Mouse (Mus musculus): ENCODE results near the gene Ppp5c. TPM values are rescaled to one million over a fixed set of nuclear protein-coding genes. Genes with fewer than 3 reads are reported as not detected.

Gene Ppp5c
- polyA plus RNA-seq, 1 experiment from 2014 or later = 117 TPM

- ATAC-seq (ENCODE audit: insufficient read depth) = peak; percentile 63
- Histone ChIP-seq H3K9me3 (ENCODE audit: low read depth, low read length) (no peaks in the 10 kb centered on the region), H3K4me1 (ENCODE audit: insufficient read depth) (no peaks in the 10 kb centered on the region), H3K4me3 (ENCODE audit: low read depth, low read length) (no peak within 1 kb of the TSS), H3K4me2 (no peak within 1 kb of the TSS), H3K27ac (ENCODE audit: low read depth) (no peak within 1 kb of the TSS), H3K36me3 (ENCODE audit: insufficient read depth) (no peaks in the 10 kb centered on the region), H3K27me3 (ENCODE audit: insufficient read depth, low read length) (0 out of 2 replicates have a peak, but pooled peaks cover 6% of the 10 kb centered on the region), H3K9ac (no peak within 1 kb of the TSS)
- no peak for TF ChIP-seq CTCF (IDR thresholded peaks at IDR 0.05; ENCODE audit: low read depth)
- 20% methylated on average over 17 of the region's 17 CpGs for WGBS
- DNase-seq = peak; percentile 68
Observed at GRCm38 (mm10) chr7:16959539-16960187, 68.1 kb downstream of the Ppp5c start, which contains the start of gene Pnmal1. Gene Pnmal1, plus strand, starts transcription at chr7:16959679.

- Histone ChIP-seq H3K9me3 (ENCODE audit: low read depth, low read length) (no peaks in the 10 kb centered on the region), H3K27me3 (ENCODE audit: insufficient read depth, low read length) (0 out of 2 replicates have a peak, but pooled peaks cover 6% of the 10 kb centered on the region), H3K9ac (no peak overlapping the region), H3K27ac (ENCODE audit: low read depth) (no peak overlapping the region), H3K4me1 (ENCODE audit: insufficient read depth) (no peaks in the 10 kb centered on the region), H3K4me2 (no peak overlapping the region), H3K36me3 (ENCODE audit: insufficient read depth) (no peaks in the 10 kb centered on the region), H3K4me3 (ENCODE audit: low read depth, low read length) (no peak overlapping the region)
- no peak for TF ChIP-seq CTCF (IDR thresholded peaks at IDR 0.05; ENCODE audit: low read depth)
- no peak for ATAC-seq (ENCODE audit: insufficient read depth)
- no peak for DNase-seq
- WGBS = 66% methylated on average over 15 of the region's 15 CpGs
Observed at GRCm38 (mm10) chr7:16956410-16957265, 71.1 kb downstream of the Ppp5c start.

- H3K27me3 ChIP-seq (ENCODE audit: insufficient read depth, low read length) = 0 out of 2 replicates have a peak, but pooled peaks cover 6% of the 10 kb centered on the region
- H3K36me3 ChIP-seq (ENCODE audit: insufficient read depth) = no peaks in the 10 kb centered on the region
- ATAC-seq (ENCODE audit: insufficient read depth) = no peak
- H3K27ac ChIP-seq (ENCODE audit: low read depth) = no peak overlapping the region
- no peak overlapping the region for H3K9ac ChIP-seq
- TF ChIP-seq CTCF (IDR thresholded peaks at IDR 0.05; ENCODE audit: low read depth) = no peak
- no peaks in the 10 kb centered on the region for H3K4me1 ChIP-seq (ENCODE audit: insufficient read depth)
- H3K9me3 ChIP-seq (ENCODE audit: low read depth, low read length) = no peaks in the 10 kb centered on the region
- H3K4me2 ChIP-seq = no peak overlapping the region
- no peak for DNase-seq
- H3K4me3 ChIP-seq (ENCODE audit: low read depth, low read length) = no peak overlapping the region
- WGBS = 59% methylated on average over 4 of the region's 4 CpGs
Observed at GRCm38 (mm10) chr7:16955712-16956111, 72.0 kb downstream of the Ppp5c start.

Other genes with a start within 250 kb of the Ppp5c start
- gene Slc1a5, start 246.6 kb downstream of the Ppp5c start, polyA plus RNA-seq (2014; fragmentation: Nextera tagmentation; extraction: Ambion mirVana) = 32.6 and 35.7 TPM in 2 replicates
- 117 and 134 TPM in 2 replicates for gene Strn4, start 212.0 kb downstream of the Ppp5c start, polyA plus RNA-seq (2014; fragmentation: Nextera tagmentation; extraction: Ambion mirVana)
- gene Fkrp, start 211.2 kb downstream of the Ppp5c start, polyA plus RNA-seq (2014; fragmentation: Nextera tagmentation; extraction: Ambion mirVana) = 27.7 and 31.9 TPM in 2 replicates
- 19.6 and 20.2 TPM in 2 replicates for gene Prkd2, start 185.0 kb downstream of the Ppp5c start, polyA plus RNA-seq (2014; fragmentation: Nextera tagmentation; extraction: Ambion mirVana)
- gene Dact3, start 152.6 kb downstream of the Ppp5c start, polyA plus RNA-seq (2014; fragmentation: Nextera tagmentation; extraction: Ambion mirVana) = 6.6 and 7.8 TPM in 2 replicates
- 10.8 and 11.1 TPM in 2 replicates for gene Gng8, start 136.1 kb downstream of the Ppp5c start, polyA plus RNA-seq (2014; fragmentation: Nextera tagmentation; extraction: Ambion mirVana)
- 1.3 and 1.6 TPM in 2 replicates for gene Ptgir, start 121.4 kb downstream of the Ppp5c start, polyA plus RNA-seq (2014; fragmentation: Nextera tagmentation; extraction: Ambion mirVana)
- gene Calm3, start 103.8 kb downstream of the Ppp5c start, polyA plus RNA-seq (2014; fragmentation: Nextera tagmentation; extraction: Ambion mirVana) = 139 and 155 TPM in 2 replicates
- 3.1 and 3.3 TPM in 2 replicates for gene Pnmal2, start 83.2 kb downstream of the Ppp5c start, polyA plus RNA-seq (2014; fragmentation: Nextera tagmentation; extraction: Ambion mirVana)
- gene Pnmal1, start 68.2 kb downstream of the Ppp5c start, polyA plus RNA-seq (2014; fragmentation: Nextera tagmentation; extraction: Ambion mirVana) = 0.11 and 0.20 TPM in 2 replicates
- 0.09 and 0.20 TPM in 2 replicates for gene Gm42372, start 44.8 kb downstream of the Ppp5c start, polyA plus RNA-seq (2014; fragmentation: Nextera tagmentation; extraction: Ambion mirVana)
- gene Ccdc8, start 35.2 kb downstream of the Ppp5c start, polyA plus RNA-seq (2014; fragmentation: Nextera tagmentation; extraction: Ambion mirVana) = 27.3 and 29.2 TPM in 2 replicates
- gene Hif3a, start 34.5 kb upstream of the Ppp5c start, polyA plus RNA-seq (2014; fragmentation: Nextera tagmentation; extraction: Ambion mirVana) = 33.1 and 38.0 TPM in 2 replicates
- 0.11 and 0.18 TPM in 2 replicates for gene Psg16, start 46.1 kb upstream of the Ppp5c start, polyA plus RNA-seq (2014; fragmentation: Nextera tagmentation; extraction: Ambion mirVana)
- not detected in 2 replicates for gene Ceacam3, start 122.4 kb upstream of the Ppp5c start, polyA plus RNA-seq (2014; fragmentation: Nextera tagmentation; extraction: Ambion mirVana)
- not detected in 2 replicates for gene Psg29, start 175.6 kb upstream of the Ppp5c start, polyA plus RNA-seq (2014; fragmentation: Nextera tagmentation; extraction: Ambion mirVana)

Data from lung, embryonic 14.5 days (tissue).